Mouse (Mus musculus) brain, adult 10 weeks (tissue): Measurements from ENCODE around the gene Usp19. TPM values are rescaled to one million over a fixed set of nuclear protein-coding genes. Genes with fewer than 3 reads are reported as not detected.

Experiments used
- polyA plus RNA-seq: library from polyadenylated mRNA; stranded (reverse); fragments of 350-450 nt; fragmentation: Illumina TruSeq; extraction: RNeasy Lipid Tissue Mini Kit (QIAGEN cat#74804); gene quantifications from one replicate; pipeline ENCODE4 v1.2.3, GENCODE M21; 2015; ENCODE audit warnings: low read depth, low replicate concordance

Gene Usp19
- polyA plus RNA-seq, result 95.0 TPM

DNA sequence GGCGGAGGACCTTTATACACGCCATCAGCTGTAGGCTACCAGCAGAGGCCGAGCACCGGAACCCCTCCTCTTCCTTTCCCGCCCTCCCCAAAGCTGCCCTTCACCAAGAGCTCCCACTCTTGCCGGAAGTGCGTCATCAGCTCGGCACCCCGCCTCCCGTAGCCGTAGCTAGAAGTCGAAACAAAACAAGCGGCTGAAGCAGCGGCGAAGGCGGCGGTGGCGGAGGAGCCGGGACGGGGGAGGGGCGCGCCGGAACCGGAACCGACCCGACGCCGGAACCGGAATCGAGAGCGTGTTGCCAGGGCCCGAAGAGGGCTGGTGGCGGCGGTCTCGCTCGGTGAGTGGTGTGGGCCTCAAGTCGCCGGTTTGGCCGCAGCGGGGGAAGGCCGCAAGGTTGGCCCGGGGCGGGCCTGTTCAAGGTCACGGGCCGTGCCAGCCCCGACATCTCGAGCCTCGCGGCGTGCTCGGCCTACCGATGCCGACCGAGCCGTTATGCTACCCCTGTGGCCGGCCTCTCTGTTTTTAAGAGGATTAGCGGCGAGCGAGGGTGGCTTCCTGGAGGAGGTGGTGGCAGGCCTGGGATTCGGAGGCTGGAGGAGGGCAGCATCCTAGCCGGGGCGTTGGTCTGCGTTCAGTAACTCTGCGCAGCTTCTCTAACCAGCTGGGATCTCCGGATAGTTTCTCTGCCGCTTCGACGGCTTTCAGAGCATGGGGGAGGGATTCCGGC lies at the start of gene Usp19:
Usp19 (plus strand) TSS at position 44 of the 727 bp plus-strand sequence.

GRCm38 (mm10) chr9:108460319-108461178 lies 29.9 kb upstream of the Usp19 start, which contains the start of gene Ccdc71:
Ccdc71 (plus strand) TSS chr9:108460527.

GRCm38 (mm10) chr9:108461181-108461631 lies 29.2 kb upstream of the Usp19 start, which contains the start of gene Klhdc8b:
Klhdc8b (minus strand) TSS chr9:108461581.

DNA sequence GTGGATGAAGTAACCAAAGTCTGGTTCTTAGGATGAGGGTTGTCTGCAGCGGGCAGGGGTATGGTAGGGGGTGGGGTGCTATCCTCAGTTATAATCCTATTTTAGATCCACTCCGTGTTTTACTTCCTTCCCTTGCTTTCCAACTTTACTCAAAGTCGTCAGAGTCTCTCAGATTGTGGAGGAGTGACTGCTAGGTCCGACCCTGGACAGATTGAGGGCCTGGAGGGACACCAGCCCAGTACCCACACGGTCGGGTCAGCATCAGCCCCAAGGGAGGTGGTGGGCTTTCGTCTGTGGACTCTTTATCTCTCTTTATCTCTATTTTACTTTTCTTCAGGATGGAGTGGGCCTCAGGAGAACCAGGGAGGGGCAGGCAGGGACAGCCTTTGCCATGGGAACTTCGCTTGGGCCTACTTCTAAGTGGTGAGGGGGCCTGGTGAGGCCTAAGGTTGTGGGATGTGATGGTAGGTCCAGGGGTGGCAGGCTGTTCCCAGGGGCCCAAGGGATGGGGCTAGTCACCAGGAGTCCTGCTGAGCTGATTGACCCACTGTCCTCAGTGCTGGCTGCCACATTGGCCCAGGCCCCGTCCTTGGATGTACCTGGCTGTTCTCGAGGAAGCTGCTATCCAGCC lies 10.6 kb upstream of the Usp19 start, which contains the start of gene Lamb2:
Lamb2 (plus strand) TSS at position 16 of the 631 bp plus-strand sequence.

GRCm38 (mm10) chr9:108507619-108508434 lies 17.4 kb downstream of the Usp19 start, which contains the start of gene Qars:
Qars (plus strand) TSS chr9:108507706.

GRCm38 (mm10) chr9:108516380-108517251 lies 26.2 kb downstream of the Usp19 start, which contains the start of gene Qrich1:
Qrich1 (plus strand) TSS chr9:108516806.

Other genes with a start within 250 kb of the Usp19 start
- gene Dag1, start 226.6 kb upstream of the Usp19 start, polyA plus RNA-seq, result 42.5 TPM
- gene Nicn1, start 200.2 kb upstream of the Usp19 start, polyA plus RNA-seq, result 118 TPM
- gene Amt, start 193.7 kb upstream of the Usp19 start, polyA plus RNA-seq, result 37.8 TPM
- 211 TPM for gene Rhoa, start 184.5 kb upstream of the Usp19 start, polyA plus RNA-seq
- 47.8 TPM for gene Tcta, start 184.4 kb upstream of the Usp19 start, polyA plus RNA-seq
- gene Gpx1, start 151.7 kb upstream of the Usp19 start, polyA plus RNA-seq, result 253 TPM
- gene Usp4, start 142.7 kb upstream of the Usp19 start, polyA plus RNA-seq, result 84.3 TPM
- 1.5 TPM for gene 1700102P08Rik, start 97.8 kb upstream of the Usp19 start, polyA plus RNA-seq
- 0.54 TPM for gene Ccdc36, start 62.1 kb upstream of the Usp19 start, polyA plus RNA-seq
- not detected for gene BC048562, start 54.1 kb upstream of the Usp19 start, polyA plus RNA-seq
- 21.9 TPM for gene Ccdc71, start 30.1 kb upstream of the Usp19 start, polyA plus RNA-seq
- 26.8 TPM for gene Klhdc8b, start 29.0 kb upstream of the Usp19 start, polyA plus RNA-seq
- gene Lamb2, start 10.9 kb upstream of the Usp19 start, polyA plus RNA-seq, result 20.5 TPM
- 70.9 TPM for gene Qars, start 17.1 kb downstream of the Usp19 start, polyA plus RNA-seq
- 77.0 TPM for gene Qrich1, start 26.2 kb downstream of the Usp19 start, polyA plus RNA-seq
- gene Impdh2, start 69.7 kb downstream of the Usp19 start, polyA plus RNA-seq, result 66.7 TPM
- 58.9 TPM for gene Ndufaf3, start 76.8 kb downstream of the Usp19 start, polyA plus RNA-seq
- 120 TPM for gene Dalrd3, start 79.3 kb downstream of the Usp19 start, polyA plus RNA-seq
- gene Wdr6, start 88.1 kb downstream of the Usp19 start, polyA plus RNA-seq, result 78.4 TPM
- 93.6 TPM for gene P4htm, start 107.1 kb downstream of the Usp19 start, polyA plus RNA-seq
- gene Arih2, start 158.8 kb downstream of the Usp19 start, polyA plus RNA-seq, result 39.4 TPM
- 19.6 TPM for gene Slc25a20, start 171.5 kb downstream of the Usp19 start, polyA plus RNA-seq
- 37.8 TPM for gene Prkar2a, start 198.7 kb downstream of the Usp19 start, polyA plus RNA-seq